Mouse (Mus musculus): Measurements from ENCODE around the gene Vmn1r125.
"Not testable (repeated sequence)": the region's sequence is repeated elsewhere in the genome, so short reads cannot be mapped to it uniquely, and the experiment has no call there.

Gene Vmn1r125

DNA sequence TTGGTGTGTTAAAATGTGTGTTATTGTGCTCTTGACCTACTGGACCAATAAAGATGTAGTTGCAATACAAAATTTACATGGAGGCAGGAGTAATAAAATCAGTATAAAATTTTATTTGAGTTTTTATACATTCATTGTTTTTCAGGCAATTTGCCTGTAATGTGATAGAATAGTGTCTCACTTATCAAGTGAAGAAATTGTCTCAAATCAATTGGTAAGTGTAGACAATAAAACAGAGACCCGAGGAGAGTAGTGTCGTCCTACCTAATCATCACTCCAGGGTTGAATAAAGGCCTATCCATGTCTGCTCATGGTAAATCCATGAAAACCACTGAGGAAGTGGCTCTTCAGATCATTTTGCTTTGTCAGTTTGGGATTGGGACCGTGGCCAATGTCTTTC lies at the start of gene Vmn1r125:
Gene Vmn1r125, plus strand, starts transcription at position 301 of the 400 bp plus-strand sequence.
- DNase-seq (ENCODE audit: low spot score): not testable (repeated sequence)

- DNase-seq (ENCODE audit: low spot score): not testable (repeated sequence)
Observed at GRCm38 (mm10) chr7:21260517-21260916, 11.5 kb upstream of the Vmn1r125 start, which contains the start of gene Vmn1r124. Gene Vmn1r124, minus strand, starts transcription at chr7:21260617.

DNA sequence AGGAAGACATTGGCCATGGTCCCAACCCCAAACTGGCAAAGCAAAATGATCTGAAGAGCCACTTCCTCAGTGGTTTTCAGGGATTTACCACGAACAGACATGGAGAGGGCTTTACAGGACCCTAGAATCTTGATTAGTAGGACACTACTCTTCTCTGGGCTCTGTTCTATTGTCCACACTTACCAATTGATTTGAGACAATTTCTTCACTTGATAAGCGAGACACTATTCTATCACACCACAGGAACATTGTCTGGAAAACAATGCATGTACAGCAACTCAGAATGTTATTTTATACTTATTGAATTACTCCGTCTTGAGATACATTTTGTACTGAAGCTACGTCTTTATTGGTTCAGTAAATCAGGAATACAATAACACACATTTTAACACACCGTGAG lies 29.4 kb downstream of the Vmn1r125 start, which contains the start of gene Vmn1r126:
Gene Vmn1r126, minus strand, starts transcription at position 101 of the 400 bp plus-strand sequence.
- not testable (repeated sequence) for DNase-seq (ENCODE audit: low spot score)

DNA sequence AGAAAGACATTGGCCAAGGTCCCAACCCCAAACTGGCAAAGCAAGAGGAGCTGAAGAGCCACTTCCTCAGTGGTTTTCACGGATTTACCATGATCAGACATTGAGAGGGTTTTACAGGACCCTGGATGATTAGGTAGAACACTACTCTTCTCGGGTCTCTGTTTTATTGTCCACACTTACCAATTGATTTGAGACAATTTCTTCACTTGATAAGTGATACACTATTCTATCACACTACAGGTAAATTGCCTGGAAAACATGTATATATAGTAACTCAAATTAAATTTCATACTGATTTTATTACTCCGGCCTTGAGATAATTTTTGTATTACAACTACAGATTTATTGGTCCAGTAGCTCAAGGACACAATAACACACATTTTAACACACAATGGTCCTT lies 47.8 kb downstream of the Vmn1r125 start, which contains the start of gene Vmn1r127:
Gene Vmn1r127, minus strand, starts transcription at position 101 of the 400 bp plus-strand sequence.
- not testable (repeated sequence) for DNase-seq (ENCODE audit: low spot score)

All from ovary, postnatal 14 days (tissue).